Mouse (Mus musculus) C2C12 (cell line): ENCODE results near the gene Chchd3. TPM values are rescaled to one million over a fixed set of nuclear protein-coding genes. Genes with fewer than 3 reads are reported as not detected.

ENCODE experiments used
- H3K27me3 ChIP-seq: one replicate; pipeline ENCODE4 v1.6.1; 2011; ENCODE audit not compliant: control insufficient read depth, insufficient read depth, insufficient read length
- H3K36me3 ChIP-seq: one replicate; pipeline ENCODE4 v1.6.1; 2011; ENCODE audit not compliant: control insufficient read depth, insufficient read depth
- H3K4me3 ChIP-seq: one replicate; pipeline ENCODE4 v1.5.1; 2011; ENCODE audit warnings: mild to moderate bottlenecking, control low read depth; ENCODE audit not compliant: poor library complexity, insufficient read depth, severe bottlenecking
- H3K79me2 ChIP-seq: one replicate; pipeline ENCODE4 v1.6.1; 2011; ENCODE audit not compliant: control insufficient read depth, insufficient read depth
- H3K79me3 ChIP-seq: one replicate; pipeline ENCODE4 v1.6.1; 2011; ENCODE audit warnings: low read depth, control low read depth
- H3ac ChIP-seq: one replicate; pipeline ENCODE3; 2011; ENCODE audit warnings: low read depth; ENCODE audit not compliant: control insufficient read depth, insufficient read length
- CEBPB ChIP-seq: IDR thresholded peaks from one replicate; pipeline ENCODE4 v1.6.1; 2011; ENCODE audit warnings: low read depth, mild to moderate bottlenecking, control low read depth, moderate library complexity
- CTCF ChIP-seq: IDR thresholded peaks from one replicate; pipeline ENCODE4 v1.5.1; 2011; ENCODE audit not compliant: control insufficient read depth, insufficient read depth, insufficient read length
- FOSL1 ChIP-seq: IDR thresholded peaks from one replicate; pipeline ENCODE4 v1.8.0; 2011; ENCODE audit warnings: mild to moderate bottlenecking, low read length; ENCODE audit not compliant: poor library complexity, insufficient read depth, severe bottlenecking
- MAX ChIP-seq: IDR thresholded peaks from one replicate; pipeline ENCODE4 v1.6.1; 2011; ENCODE audit warnings: mild to moderate bottlenecking, control low read depth
- MYOD1 ChIP-seq: IDR thresholded peaks from one replicate; pipeline ENCODE4 v1.6.1; 2011; ENCODE audit warnings: low read depth; ENCODE audit not compliant: control insufficient read depth, insufficient read length
- MYOG ChIP-seq: IDR thresholded peaks from one replicate; pipeline ENCODE4 v1.6.1; 2011; ENCODE audit not compliant: control insufficient read depth, insufficient read length; ENCODE audit errors: extremely low read depth
- USF1 ChIP-seq: IDR thresholded peaks from one replicate; pipeline ENCODE4 v1.6.1; 2011; ENCODE audit warnings: low read depth, mild to moderate bottlenecking, control low read depth, moderate library complexity
- polyA plus RNA-seq: library from polyadenylated mRNA; unstranded; fragments of >200 nt; fragmentation: generic; extraction: Trizol; gene quantifications from one replicate; pipeline ENCODE4 v1.2.1, GENCODE M21; 2012; ENCODE audit warnings: missing spikeins

The Chchd3 gene
- polyA plus RNA-seq, 1 experiment = 94.8 TPM

- no peak overlapping the region for H3K4me3 ChIP-seq
- H3ac ChIP-seq = no peak overlapping the region
- no peaks in the 10 kb centered on the region for H3K79me3 ChIP-seq
- peaks cover 13% of the 10 kb centered on the region for H3K36me3 ChIP-seq
- TF ChIP-seq USF1 (no peak), FOSL1 (no peak), MYOG (no peak), MYOD1 (no peak), CEBPB (no peak), MAX (no peak), CTCF (no peak)
- no peaks in the 10 kb centered on the region for H3K79me2 ChIP-seq
- H3K27me3 ChIP-seq = no peaks in the 10 kb centered on the region
These were observed 266.9 kb downstream of the Chchd3 start for GRCm38 (mm10) chr6:32793163-32793562.

- Histone ChIP-seq H3K79me2 (no peaks in the 10 kb centered on the region), H3K79me3 (no peaks in the 10 kb centered on the region), H3ac (no peak overlapping the region), H3K36me3 (peaks cover 13% of the 10 kb centered on the region), H3K4me3 (no peak overlapping the region), H3K27me3 (no peaks in the 10 kb centered on the region)
- no peak for TF ChIP-seq FOSL1
- TF ChIP-seq MYOD1 = no peak
- TF ChIP-seq MYOG = no peak
- no peak for TF ChIP-seq MAX
- no peak for TF ChIP-seq USF1
- no peak for TF ChIP-seq CTCF
- TF ChIP-seq CEBPB = no peak
These were observed 269.6 kb downstream of the Chchd3 start for GRCm38 (mm10) chr6:32790487-32790886.

GRCm38 (mm10) chr6:32787399-32787798 is 272.7 kb downstream of the Chchd3 start:
- H3ac ChIP-seq = no peak overlapping the region
- TF ChIP-seq MYOD1 = no peak
- no peak for TF ChIP-seq MYOG
- no peak for TF ChIP-seq FOSL1
- TF ChIP-seq CEBPB = no peak
- no peaks in the 10 kb centered on the region for H3K79me3 ChIP-seq
- H3K27me3 ChIP-seq = no peaks in the 10 kb centered on the region
- no peaks in the 10 kb centered on the region for H3K79me2 ChIP-seq
- peaks cover 11% of the 10 kb centered on the region for H3K36me3 ChIP-seq
- no peak overlapping the region for H3K4me3 ChIP-seq

- TF ChIP-seq MAX = no peak
- TF ChIP-seq FOSL1 = no peak
- no peak for TF ChIP-seq CEBPB
- no peak for TF ChIP-seq MYOD1
- no peak for TF ChIP-seq MYOG
- no peak for TF ChIP-seq CTCF
- TF ChIP-seq USF1 = no peak
- H3K27me3 ChIP-seq = no peaks in the 10 kb centered on the region
- no peaks in the 10 kb centered on the region for H3K36me3 ChIP-seq
- H3ac ChIP-seq = no peak overlapping the region
- H3K79me2 ChIP-seq = no peaks in the 10 kb centered on the region
- no peaks in the 10 kb centered on the region for H3K79me3 ChIP-seq
- H3K4me3 ChIP-seq = no peak overlapping the region
These were observed 273.9 kb downstream of the Chchd3 start for GRCm38 (mm10) chr6:32786196-32786595.

- Histone ChIP-seq H3K79me2 (no peaks in the 10 kb centered on the region), H3K79me3 (no peaks in the 10 kb centered on the region), H3K36me3 (no peaks in the 10 kb centered on the region), H3K4me3 (no peak overlapping the region), H3ac (no peak overlapping the region), H3K27me3 (no peaks in the 10 kb centered on the region)
- TF ChIP-seq USF1 = no peak
- TF ChIP-seq MYOG = no peak
- TF ChIP-seq CEBPB = no peak
- no peak for TF ChIP-seq MYOD1
- no peak for TF ChIP-seq CTCF
- no peak for TF ChIP-seq MAX
- no peak for TF ChIP-seq FOSL1
These were observed 277.0 kb downstream of the Chchd3 start for GRCm38 (mm10) chr6:32783102-32783501.

- no peaks in the 10 kb centered on the region for H3K36me3 ChIP-seq
These were observed 279.5 kb downstream of the Chchd3 start for GRCm38 (mm10) chr6:32780602-32781001.

More at GRCm38 (mm10) chr6:32780602-32781001, 279.5 kb downstream of the Chchd3 start:
- Histone ChIP-seq H3K27me3 (no peaks in the 10 kb centered on the region), H3ac (no peak overlapping the region), H3K79me2 (no peaks in the 10 kb centered on the region), H3K4me3 (no peak overlapping the region), H3K79me3 (no peaks in the 10 kb centered on the region)
- no peak for TF ChIP-seq MYOG
- TF ChIP-seq USF1 = no peak
- TF ChIP-seq MYOD1 = no peak
- TF ChIP-seq MAX = no peak
- TF ChIP-seq CEBPB = no peak
